Mouse (Mus musculus) inflammation-experienced regulatory T-cells, adult 16 weeks (primary cell): ENCODE measurements around the gene Gm17019. TPM values are rescaled to one million over a fixed set of nuclear protein-coding genes. Genes with fewer than 3 reads are reported as not detected.

Experiments used
- polyA plus RNA-seq: library from polyadenylated mRNA; unstranded; fragments of 100-300 nt; shearing (Covaris generic); gene quantifications from one replicate; pipeline ENCODE4 v1.2.1, GENCODE M21; 2017

Gm17019 gene
- not detected for polyA plus RNA-seq

GRCm38 (mm10) chr5:15032898-15033297 lies at the start of gene Gm17019:
Gm17019 (minus strand) TSS chr5:15032998.

Other genes with a start within 250 kb of the Gm17019 start
- not detected for gene Gm9758, start 118.1 kb downstream of the Gm17019 start, polyA plus RNA-seq
- gene Speer4e, start 94.6 kb downstream of the Gm17019 start, polyA plus RNA-seq = not detected
- gene Gm10354, start 54.1 kb downstream of the Gm17019 start, polyA plus RNA-seq = not detected